In genomic region chr6:58832591-58833018, GRCm38 (mm10) we compare ENCODE assay signal across 8 mouse cellular contexts. TPM values are rescaled to one million over a fixed set of nuclear protein-coding genes. Genes with fewer than 3 reads are reported as not detected.
DNase-seq lines count a peak whose midpoint lies in the region; ATAC-seq and TF ChIP-seq lines count a peak whose summit lies in the region.

No protein-coding gene starts in this region.

- DNase-seq in lung, postnatal 14 days: no peak
- DNase-seq in brain, adult 2 months (ENCODE audit: low read depth, low spot score): peak; percentile 73
- no peak for DNase-seq in liver, embryonic 14.5 days (ENCODE audit: low read depth in 3 of 3, low spot score in 3 of 3)
- DNase-seq in layer of hippocampus, postnatal 25 days (ENCODE audit: extremely low spot score in 1 of 2, low spot score in 1 of 2): no peak
- no peak for DNase-seq in layer of hippocampus, postnatal 10 days (ENCODE audit: low spot score in 2 of 2)

- TF ChIP-seq CTCF in liver, embryonic 14.5 days (IDR thresholded peaks at IDR 0.05; ENCODE audit: low read depth): no peak
- no peak for TF ChIP-seq CTCF in small intestine, adult 2 months (IDR thresholded peaks at IDR 0.05; ENCODE audit: extremely low read depth, insufficient read length, insufficient replicate concordance, low read depth, low read length)

- peak overlapping the region; percentile 8; the same call in 1 of the 2 replicates for H3K9ac ChIP-seq in lung, embryonic 16.5 days (ENCODE audit: low read length)
- no peak overlapping the region for H3K9ac ChIP-seq in liver, embryonic 14.5 days (replicated peaks)

- H3K36me3 ChIP-seq in lung, embryonic 16.5 days (ENCODE audit: control insufficient read depth, insufficient read depth, low read length): no peaks in the 10 kb centered on the region
- no peaks in the 10 kb centered on the region for H3K36me3 ChIP-seq in liver, embryonic 14.5 days (replicated peaks; ENCODE audit: control insufficient read depth, insufficient read depth, low read depth)
- H3K36me3 ChIP-seq in small intestine, adult 2 months (ENCODE audit: control insufficient read depth, insufficient read depth, low read length): no peaks in the 10 kb centered on the region

- no peaks in the 10 kb centered on the region for H3K9me3 ChIP-seq in lung, embryonic 16.5 days (ENCODE audit: control insufficient read depth, low read length)
- H3K9me3 ChIP-seq in liver, embryonic 14.5 days (ENCODE audit: control insufficient read depth, low read length): no peaks in the 10 kb centered on the region

- no peak for TF ChIP-seq POLR2A in small intestine, adult 2 months (IDR thresholded peaks at IDR 0.05; ENCODE audit: low read depth, low read length)

- H3K27me3 ChIP-seq in lung, embryonic 16.5 days (ENCODE audit: control insufficient read depth, insufficient read depth, low read depth, low read length): no peaks in the 10 kb centered on the region
- no peaks in the 10 kb centered on the region; the same call in 1 of the 2 replicates for H3K27me3 ChIP-seq in liver, embryonic 14.5 days (ENCODE audit: control insufficient read depth, insufficient read depth, low read length)
- no peaks in the 10 kb centered on the region for H3K27me3 ChIP-seq in small intestine, adult 2 months (ENCODE audit: control insufficient read depth, insufficient read depth, low read length)

- 27% methylated on average over 7 of the region's 7 CpGs for WGBS in lung, embryonic 16.5 days
- WGBS in liver, embryonic 14.5 days (ENCODE audit: insufficient replicate concordance): 38% methylated on average over 7 of the region's 7 CpGs
- WGBS in small intestine, adult 2 months: 8% methylated on average over 7 of the region's 7 CpGs

- peaks cover 4% of the 10 kb centered on the region for H3K4me1 ChIP-seq in lung, embryonic 16.5 days (replicated peaks; ENCODE audit: control insufficient read depth, insufficient read depth, low read length)
- H3K4me1 ChIP-seq in liver, embryonic 14.5 days (replicated peaks; ENCODE audit: control insufficient read depth in 2 of 2, insufficient read depth in 2 of 2, low read length in 1 of 2): peaks cover 0 to 6% of the 10 kb centered on the region in 2 experiments; a peak in 2 of 4 replicates
- no peaks in the 10 kb centered on the region for H3K4me1 ChIP-seq in small intestine, adult 2 months (ENCODE audit: control insufficient read depth, insufficient read depth, insufficient read length, low read length)

- no peak for TF ChIP-seq EP300 in liver, embryonic 14.5 days (IDR thresholded peaks at IDR 0.05; ENCODE audit: low read depth)

- peak overlapping the region; percentile 78 for H3K4me2 ChIP-seq in lung, embryonic 16.5 days (ENCODE audit: low read depth, low read length)
- H3K4me2 ChIP-seq in liver, embryonic 14.5 days (ENCODE audit: low read depth): peak overlapping the region; percentile 79

- H3K27ac ChIP-seq in lung, embryonic 16.5 days (ENCODE audit: low read length): no peak overlapping the region
- H3K27ac ChIP-seq in liver, embryonic 14.5 days: no peak overlapping the region
- peak overlapping the region; percentile 60; the same call in 1 of the 2 replicates for H3K27ac ChIP-seq in small intestine, adult 2 months (ENCODE audit: insufficient read depth, low read depth, low read length)

- H3K4me3 ChIP-seq in lung, embryonic 16.5 days (ENCODE audit: low read length): peak overlapping the region; percentile 85
- H3K4me3 ChIP-seq in liver, embryonic 14.5 days (ENCODE audit: insufficient read depth in 1 of 2, low read depth in 2 of 2, low read length in 2 of 2): peak overlapping the region in 1 of 2 experiments; percentile 77; a peak in 1 of 4 replicates
- H3K4me3 ChIP-seq in small intestine, adult 2 months (ENCODE audit: low read depth, low read length): no peak overlapping the region

- ATAC-seq in lung, embryonic 16.5 days (ENCODE audit: low read depth): no peak
- peak; percentile 43 to 68; a peak in 3 of 4 replicates for ATAC-seq in hematopoietic stem cell, adult 5-6 weeks (replicated peaks in 1 of 2; ENCODE audit: insufficient read depth in 1 of 2, low FRiP score in 2 of 2, low TSS enrichment in 1 of 2, low read depth in 1 of 2, poor library complexity in 2 of 2, severe bottlenecking in 2 of 2)
- no peak for ATAC-seq in liver, embryonic 14.5 days (ENCODE audit: insufficient read depth)

RNA-seq across cellular contexts. Expression of gene Herc3, which starts 1.3 kb away (rescaled TPM):
- 7.2 and 8.0 TPM in 2 replicates for polyA plus RNA-seq in lung, embryonic 16.5 days (2015; fragmentation: Nextera tagmentation; extraction: Ambion mirVana)
- total RNA-seq in hematopoietic stem cell, adult 5-6 weeks (2017): 13.2 and 29.0 TPM in 2 replicates
- polyA plus RNA-seq in liver, embryonic 14.5 days (2012; rRNA removed): 2.9 and 3.3 TPM in 2 replicates
- polyA plus RNA-seq in liver, embryonic 14.5 days (2014; fragmentation: Nextera tagmentation; extraction: Ambion mirVana): 2.1 and 2.4 TPM in 2 replicates
- polyA plus RNA-seq in small intestine, adult 2 months (2012; rRNA removed): 5.1 and 8.6 TPM in 2 replicates
- total RNA-seq in layer of hippocampus, postnatal 25 days (2021): 100 to 1,000 TPM; 227 to 262 TPM
- 100 to 1,000 TPM; 226 to 239 TPM for total RNA-seq in layer of hippocampus, postnatal 10 days (2021)

Comparison
In these comparisons a context has a peak if more than half of its experiments do, and no peak if none do; other contexts are left out.
1. ATAC-seq: peak in hematopoietic stem cell, adult 5-6 weeks (2 of 2); none in lung, embryonic 16.5 days (single experiment) and liver, embryonic 14.5 days (single experiment).